Mouse (Mus musculus): ENCODE results near the gene Rnf148. TPM values are rescaled to one million over a fixed set of nuclear protein-coding genes. Genes with fewer than 3 reads are reported as not detected.

Gene Rnf148
- total RNA-seq (2021): not detected
- long read RNA-seq, experiment 1: 0 reads
- long read RNA-seq, experiment 2: 0 reads

DNA sequence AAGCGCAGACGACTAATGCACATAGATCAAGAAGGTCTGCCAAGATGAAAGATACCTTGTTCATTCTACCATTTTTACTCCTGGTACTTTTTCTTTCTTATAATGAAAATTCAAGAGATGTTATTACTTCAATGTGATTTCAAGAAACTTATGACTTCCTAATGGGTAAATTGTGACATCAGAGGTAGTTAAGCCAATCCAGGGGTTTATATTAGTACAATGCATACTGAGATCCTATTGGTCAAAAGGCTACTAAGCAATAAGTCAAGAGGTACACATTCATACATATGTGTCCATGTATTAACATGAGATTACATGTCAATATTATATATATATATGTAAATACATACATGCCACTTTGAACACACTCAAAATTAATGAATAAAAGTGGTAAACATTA lies at the start of gene Rnf148:
Rnf148 (minus strand) TSS at position 101 of the 400 bp plus-strand sequence.
- DNase-seq: no peak

DNA sequence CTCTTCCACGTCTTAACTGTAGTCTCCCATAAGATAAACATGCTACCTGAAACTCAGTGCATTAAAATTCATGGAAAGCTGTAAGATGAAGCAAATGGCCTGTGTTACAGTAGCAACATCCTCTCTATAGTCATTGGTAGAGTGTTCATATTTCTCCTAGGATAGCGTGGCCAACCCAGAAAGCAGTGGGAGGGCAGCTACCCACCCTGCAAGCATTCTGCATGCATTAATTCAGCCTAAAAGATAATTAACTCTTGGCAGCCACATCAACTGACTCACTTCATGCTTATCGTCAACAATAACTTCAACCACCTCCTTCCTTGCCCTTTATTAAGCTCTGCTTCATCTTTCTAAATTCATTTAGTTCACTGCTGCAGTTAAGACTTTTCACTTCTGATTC lies 45.9 kb upstream of the Rnf148 start:
- DNase-seq: no peak

DNA sequence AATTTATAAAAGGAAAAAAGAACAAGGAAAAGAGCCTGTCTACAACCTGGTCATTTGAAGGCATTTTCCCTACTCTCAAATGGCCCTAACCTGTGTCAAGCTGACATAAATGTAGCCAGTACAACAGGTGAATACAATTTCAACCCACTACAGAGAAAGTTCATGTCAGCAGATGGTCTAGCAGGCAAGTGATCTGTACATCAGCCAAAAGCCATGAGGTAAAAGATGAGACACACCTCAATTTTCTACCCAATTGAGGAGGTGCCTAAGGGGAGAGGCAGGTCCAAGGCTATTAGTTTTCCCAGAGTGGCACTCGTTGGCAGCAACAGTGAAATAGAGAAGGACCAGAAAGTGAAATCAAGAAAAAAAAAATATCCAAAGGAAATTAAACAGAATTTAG lies 23.2 kb upstream of the Rnf148 start:
- DNase-seq: no peak

DNA sequence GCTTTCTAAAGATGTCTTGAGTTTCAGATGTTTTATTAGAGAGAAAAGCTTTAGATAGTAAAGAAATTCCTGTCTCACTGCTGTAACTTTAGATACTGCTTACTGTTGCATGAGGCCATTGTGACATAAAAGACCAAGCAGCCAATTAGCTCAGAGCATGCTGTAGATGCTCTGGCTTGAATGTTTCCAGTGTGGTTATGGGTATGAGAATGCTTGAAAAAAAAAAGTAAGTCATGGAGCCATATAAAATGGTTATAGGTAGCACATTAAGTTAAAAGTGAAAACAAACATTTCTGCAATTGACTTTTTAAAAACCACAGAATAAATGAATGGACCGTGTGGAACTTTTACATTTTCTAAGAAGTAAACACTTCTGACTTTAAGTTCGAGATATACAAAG lies 4.7 kb downstream of the Rnf148 start, which contains the start of gene Rnf133:
Rnf133 (minus strand) TSS at position 101 of the 400 bp plus-strand sequence.
- no peak for DNase-seq

DNA sequence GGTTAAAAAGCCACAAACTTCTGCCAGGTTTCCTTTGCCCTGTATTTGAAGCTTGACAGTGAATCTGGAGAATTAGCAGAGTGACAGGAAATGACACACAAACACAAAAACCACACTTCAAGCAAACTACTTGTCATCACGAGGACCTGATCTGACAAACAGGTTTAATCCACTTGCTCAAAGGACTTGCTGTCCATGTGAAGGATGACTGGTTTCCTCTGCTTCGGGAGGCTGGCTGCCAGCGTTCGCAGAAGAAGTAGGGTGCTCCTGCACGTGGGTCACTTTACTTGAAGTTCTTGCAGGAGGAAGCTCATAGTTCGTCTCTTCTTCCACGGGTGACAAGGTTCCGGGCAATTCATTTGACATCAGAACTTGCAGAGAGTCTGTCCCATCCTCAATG lies 6.2 kb downstream of the Rnf148 start:
- no peak for DNase-seq

DNA sequence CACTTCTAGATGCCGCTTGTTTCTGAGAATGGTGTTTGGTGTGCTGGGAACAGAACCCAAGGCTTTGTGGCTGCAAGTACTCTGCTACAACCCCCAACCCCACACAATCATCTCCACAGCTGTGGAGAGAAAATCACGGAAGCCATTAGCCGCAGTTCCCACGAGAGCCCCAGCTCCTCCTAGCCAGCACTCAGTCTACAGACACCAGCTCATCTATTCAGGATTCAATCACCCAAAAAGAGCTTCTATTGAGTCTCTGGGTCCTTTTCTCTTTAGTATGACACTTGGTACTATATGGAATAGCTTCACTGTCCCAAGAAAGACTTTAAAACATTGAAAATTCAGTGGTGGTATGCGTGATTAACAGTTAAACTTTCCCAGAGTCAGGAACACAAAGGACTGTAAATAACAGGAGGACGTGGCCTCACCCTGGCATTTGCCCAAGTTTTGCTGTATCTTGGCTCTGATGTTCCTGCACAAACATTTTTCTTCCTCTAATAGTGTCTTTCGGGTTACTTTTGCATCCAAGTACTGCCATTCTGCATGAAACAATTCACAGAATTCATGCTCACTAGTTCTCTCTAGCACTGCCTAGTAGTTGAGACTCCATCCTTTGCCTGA lies 7.2 kb downstream of the Rnf148 start:
- DNase-seq: no peak

DNA sequence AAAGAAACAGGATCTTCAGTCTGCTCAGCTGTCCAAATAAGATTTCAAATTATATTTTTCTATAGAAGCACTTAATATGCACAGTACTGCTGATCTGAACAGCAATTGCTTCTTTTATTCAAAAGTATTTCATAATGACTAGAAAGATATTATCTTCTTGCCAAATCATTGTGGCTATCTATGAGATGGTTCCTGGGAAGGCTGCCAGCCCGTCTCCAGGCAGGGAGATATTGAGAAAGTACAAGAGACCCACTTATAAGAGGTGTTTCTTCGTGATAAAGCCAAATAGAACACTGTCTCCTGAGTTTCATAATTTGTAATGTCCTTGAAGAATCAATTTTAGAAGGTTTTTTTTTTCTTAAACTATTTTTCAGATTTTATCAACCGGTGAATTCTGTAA lies 17.9 kb downstream of the Rnf148 start:
- no peak for DNase-seq

DNA sequence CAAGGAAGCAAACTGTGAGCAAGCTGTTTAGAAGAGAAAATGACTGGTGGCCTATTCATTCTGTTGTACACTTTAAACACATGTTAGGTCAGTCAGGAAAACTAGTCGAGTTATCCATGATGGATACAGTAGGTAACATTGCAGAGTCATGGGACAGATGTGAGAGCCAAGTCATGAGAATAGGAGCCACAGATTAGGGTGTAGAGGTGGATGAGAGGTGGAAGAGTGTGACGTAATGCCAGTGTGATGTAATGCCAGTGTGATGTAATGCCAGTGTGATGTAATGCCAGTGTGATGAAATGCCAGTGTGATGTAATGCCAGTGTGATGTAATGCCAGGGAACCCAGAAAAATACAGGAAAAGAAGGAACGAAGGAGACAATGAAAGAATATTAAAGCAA lies 19.7 kb downstream of the Rnf148 start:
- DNase-seq: no peak

DNA sequence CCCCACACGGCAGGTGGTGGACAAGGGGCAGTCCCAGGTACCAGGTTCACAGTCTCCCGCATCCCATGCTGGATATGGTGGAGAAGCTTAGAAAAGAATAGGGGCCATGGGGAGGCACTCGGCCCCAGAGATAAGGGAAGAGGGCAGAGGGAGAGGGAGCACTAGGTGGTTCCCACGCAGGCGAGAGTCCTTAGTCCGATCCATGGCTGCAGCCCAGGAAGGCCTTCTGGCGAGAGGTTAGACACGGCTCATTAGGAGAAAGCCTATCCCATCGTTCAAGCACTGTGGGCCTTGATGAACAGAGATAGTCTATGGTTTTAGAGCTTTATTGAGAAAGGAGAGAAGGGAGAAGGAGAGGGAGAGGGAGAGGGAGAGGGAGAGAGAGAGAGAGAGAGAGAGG lies 20.9 kb downstream of the Rnf148 start:
- no peak for DNase-seq

DNA sequence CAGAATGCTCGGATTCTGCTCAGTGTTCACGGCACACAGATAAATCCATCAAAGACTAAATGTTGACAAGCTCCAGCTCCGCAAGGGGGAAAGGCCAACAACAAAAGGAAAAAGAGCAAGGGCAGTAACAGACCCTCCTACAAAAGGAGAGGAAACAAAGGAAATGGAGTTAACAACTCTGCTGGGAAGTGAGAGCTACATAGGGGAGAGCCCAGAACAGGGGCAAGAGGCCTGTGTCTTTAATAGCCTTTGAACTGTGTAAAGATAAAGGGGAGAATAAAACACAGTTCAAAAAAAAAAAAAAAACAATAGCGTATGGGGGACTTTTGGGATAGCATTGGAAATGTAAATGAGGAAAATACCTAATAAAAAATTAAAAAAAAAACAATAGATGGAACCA lies 24.5 kb downstream of the Rnf148 start:
- DNase-seq: no peak

Other genes with a start within 250 kb of the Rnf148 start
- not detected for gene Rnf133, start 4.8 kb downstream of the Rnf148 start, total RNA-seq (2021)
- under 1 TPM; 0.28 to 0.59 TPM for gene Cadps2, start 184.3 kb upstream of the Rnf148 start, total RNA-seq (2021)

Measured in gastrocnemius, postnatal 25 days (tissue).